Mouse (Mus musculus) MEL (cell line): ENCODE data around the gene Slain1. TPM values are rescaled to one million over a fixed set of nuclear protein-coding genes. Genes with fewer than 3 reads are reported as not detected.
"Not testable (repeated sequence)": the region's sequence is repeated elsewhere in the genome, so short reads cannot be mapped to it uniquely, and the experiment has no call there.

ENCODE experiments used
- DNase-seq: peaks from one replicate; pipeline ENCODE4 v3.0.0; 2011; ENCODE audit warnings: low read depth, low spot score
- H3K27ac ChIP-seq: 2 replicates; pipeline ENCODE4 v1.5.1; 2012; ENCODE audit warnings: low read depth, mild to moderate bottlenecking, control low read depth, low read length, moderate library complexity; ENCODE audit not compliant: control insufficient read depth
- H3K27me3 ChIP-seq, 2 experiments: fragments of 150-350 bp in 1 of 2; sonication (generic) in 1 of 2; 2 replicates each; pipeline ENCODE4 v1.6.1; 2012; ENCODE audit warnings: low read length in 2 of 2, mild to moderate bottlenecking in 2 of 2, improper control_type of control experiment in 1 of 2, moderate library complexity in 1 of 2; ENCODE audit not compliant: insufficient read depth in 2 of 2, control insufficient read depth in 1 of 2
- H3K36me3 ChIP-seq, 2 experiments: 2 replicates each; pipeline ENCODE4 v1.6.1; 2012 to 2014; ENCODE audit warnings: low read length in 2 of 2, improper control_type of control experiment in 1 of 2, inconsistent platforms in 1 of 2, mild to moderate bottlenecking in 1 of 2; ENCODE audit not compliant: insufficient read depth in 2 of 2, control insufficient read depth in 1 of 2
- H3K4me1 ChIP-seq, 2 experiments: fragments of 150-350 bp in 1 of 2; sonication (generic) in 1 of 2; 2 replicates each; pipeline ENCODE4 v1.6.1; 2012; ENCODE audit warnings: low read length in 2 of 2, improper control_type of control experiment in 1 of 2, mild to moderate bottlenecking in 1 of 2; ENCODE audit not compliant: insufficient read depth in 2 of 2, control insufficient read depth in 1 of 2
- H3K4me3 ChIP-seq, 2 experiments: fragments of 150-350 bp in 1 of 2; sonication (generic) in 1 of 2; 2 replicates each; pipeline ENCODE4 v1.5.1; 2012; ENCODE audit warnings: low read depth in 2 of 2, low read length in 2 of 2, mild to moderate bottlenecking in 2 of 2, moderate library complexity in 2 of 2, control low read depth in 1 of 2, improper control_type of control experiment in 1 of 2; ENCODE audit not compliant: control insufficient read depth in 1 of 2, insufficient read depth in 1 of 2
- H3K79me2 ChIP-seq: 2 replicates; pipeline ENCODE4 v1.6.1; 2012; ENCODE audit warnings: mild to moderate bottlenecking, low read length, moderate library complexity; ENCODE audit not compliant: control insufficient read depth, poor library complexity, insufficient read depth
- H3K9ac ChIP-seq: 2 replicates; pipeline ENCODE4 v1.6.1; 2012; ENCODE audit warnings: low read depth, mild to moderate bottlenecking, control low read depth, low read length, moderate library complexity; ENCODE audit not compliant: control insufficient read depth, poor library complexity, severe bottlenecking
- H3K9me3 ChIP-seq: fragments of 150-350 bp; sonication (generic); replicated peaks from 2 replicates; pipeline ENCODE4 v1.6.1; 2012; ENCODE audit warnings: mild to moderate bottlenecking, low read length, improper control_type of control experiment, moderate library complexity; ENCODE audit not compliant: insufficient read depth
- CHD1 ChIP-seq: IDR thresholded peaks from 2 replicates; pipeline ENCODE4 v1.6.1; 2012; ENCODE audit warnings: low read depth, mild to moderate bottlenecking, inconsistent platforms, low read length, improper control_type of control experiment
- CHD2 ChIP-seq: IDR thresholded peaks from 2 replicates; pipeline ENCODE4 v1.6.1; 2011; ENCODE audit warnings: low read length, improper control_type of control experiment
- EP300 ChIP-seq, 2 experiments: IDR thresholded peaks; 2 replicates each; pipeline ENCODE4 v1.6.1; 2011; ENCODE audit warnings: improper control_type of control experiment in 2 of 2, low read length in 2 of 2, low read depth in 1 of 2, mild to moderate bottlenecking in 1 of 2
- HCFC1 ChIP-seq: IDR thresholded peaks from 2 replicates; pipeline ENCODE4 v1.6.1; 2012; ENCODE audit warnings: low read depth, mild to moderate bottlenecking, inconsistent platforms, low read length, improper control_type of control experiment, moderate library complexity
- KAT2A ChIP-seq: conservative IDR thresholded peaks from 2 replicates; pipeline ENCODE4 v1.6.1; 2012; ENCODE audit warnings: low read depth, low read length, improper control_type of control experiment, inconsistent platforms
- MAFK ChIP-seq: IDR thresholded peaks from 2 replicates; pipeline ENCODE4 v1.6.1; 2011; ENCODE audit warnings: low read depth, mild to moderate bottlenecking, low read length, improper control_type of control experiment, borderline replicate concordance
- MAX ChIP-seq: IDR thresholded peaks from 2 replicates; pipeline ENCODE4 v1.6.1; 2011; ENCODE audit warnings: low read length, improper control_type of control experiment
- MAZ ChIP-seq: IDR thresholded peaks from 2 replicates; pipeline ENCODE4 v1.6.1; 2012; ENCODE audit warnings: low read depth, mild to moderate bottlenecking, inconsistent platforms, low read length, improper control_type of control experiment
- MXI1 ChIP-seq: IDR thresholded peaks from 2 replicates; pipeline ENCODE4 v1.6.1; 2011; ENCODE audit warnings: mild to moderate bottlenecking, low read depth, low read length, improper control_type of control experiment
- MYB ChIP-seq: IDR thresholded peaks from 2 replicates; pipeline ENCODE4 v1.6.1; 2011; ENCODE audit warnings: mild to moderate bottlenecking, low read depth, low read length, improper control_type of control experiment
- RCOR1 ChIP-seq: IDR thresholded peaks from 2 replicates; pipeline ENCODE4 v1.6.1; 2012; ENCODE audit warnings: low read depth, mild to moderate bottlenecking, inconsistent platforms, low read length, improper control_type of control experiment
- SIN3A ChIP-seq: IDR thresholded peaks from 2 replicates; pipeline ENCODE4 v1.6.1; 2012; ENCODE audit warnings: low read length, improper control_type of control experiment, inconsistent platforms
- SMC3 ChIP-seq: IDR thresholded peaks from 2 replicates; pipeline ENCODE4 v1.6.1; 2011; ENCODE audit warnings: low read depth, low read length, improper control_type of control experiment
- TBP ChIP-seq: IDR thresholded peaks from 2 replicates; pipeline ENCODE4 v1.8.0; 2011; ENCODE audit warnings: low read depth, low read length, improper control_type of control experiment
- UBTF ChIP-seq: IDR thresholded peaks from 2 replicates; pipeline ENCODE4 v1.6.1; 2012; ENCODE audit warnings: low read depth, mild to moderate bottlenecking, inconsistent platforms, low read length, improper control_type of control experiment, moderate library complexity, borderline replicate concordance; ENCODE audit not compliant: insufficient read depth
- ZKSCAN1 ChIP-seq: IDR thresholded peaks from 2 replicates; pipeline ENCODE4 v1.6.1; 2012; ENCODE audit warnings: low read depth, mild to moderate bottlenecking, inconsistent platforms, low read length, improper control_type of control experiment, moderate library complexity
- ZNF384 ChIP-seq: IDR thresholded peaks from 2 replicates; pipeline ENCODE4 v1.6.1; 2012; ENCODE audit warnings: low read depth, mild to moderate bottlenecking, inconsistent platforms, low read length, improper control_type of control experiment
- polyA plus RNA-seq, 2 experiments: library from polyadenylated mRNA; stranded (reverse) in 1 of 2; unstranded in 1 of 2; fragments of >175 nt in 1 of 2; fragments of >200 nt in 1 of 2; gene quantifications; 2 replicates each; pipeline versions ENCODE4 v1.2.1 to v1.2.4; 2012; ENCODE audit warnings: low replicate concordance in 2 of 2, low read depth in 1 of 2; ENCODE audit not compliant: insufficient read length in 2 of 2, insufficient read depth in 1 of 2, missing spikeins in 1 of 2
- total RNA-seq: library from RNA; depleted of rRNA; stranded (reverse); fragments of 300-350 nt; gene quantifications from 2 replicates; pipeline ENCODE4 v1.2.3, GENCODE M21; 2012

Gene Slain1
- total and polyA plus RNA-seq, 3 experiments, result not detected

DNA sequence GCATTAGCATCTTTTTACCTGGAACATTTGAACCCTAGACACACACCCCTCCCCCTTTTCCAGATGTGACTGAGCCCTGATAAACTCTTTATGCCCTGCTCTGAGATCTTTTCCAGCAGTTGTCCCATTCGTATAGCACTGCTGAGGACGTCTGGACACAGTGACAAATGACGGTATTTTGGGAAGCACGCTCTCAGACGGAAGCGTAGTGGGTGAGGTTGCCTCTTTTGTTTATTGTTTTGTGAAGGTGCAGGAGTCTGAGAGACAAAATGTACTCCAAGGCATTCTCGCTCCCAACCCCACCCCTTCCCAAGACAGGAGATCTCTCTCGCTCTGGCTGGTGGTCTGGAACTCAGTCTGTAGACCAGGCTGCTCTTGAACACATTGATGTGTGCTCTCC lies 92.1 kb downstream of the Slain1 start:
- no peak for TF ChIP-seq RCOR1
- no peaks in the 10 kb centered on the region for H3K79me2 ChIP-seq
- no peak overlapping the region for H3K27ac ChIP-seq
- H3K4me1 ChIP-seq, result no peaks in the 10 kb centered on the region
- no peaks in the 10 kb centered on the region for H3K36me3 ChIP-seq
- H3K9ac ChIP-seq, result no peak overlapping the region
- DNase-seq, result no peak
- H3K27me3 ChIP-seq, result no peaks in the 10 kb centered on the region
- H3K9me3 ChIP-seq, result no peaks in the 10 kb centered on the region
- no peak overlapping the region for H3K4me3 ChIP-seq

DNA sequence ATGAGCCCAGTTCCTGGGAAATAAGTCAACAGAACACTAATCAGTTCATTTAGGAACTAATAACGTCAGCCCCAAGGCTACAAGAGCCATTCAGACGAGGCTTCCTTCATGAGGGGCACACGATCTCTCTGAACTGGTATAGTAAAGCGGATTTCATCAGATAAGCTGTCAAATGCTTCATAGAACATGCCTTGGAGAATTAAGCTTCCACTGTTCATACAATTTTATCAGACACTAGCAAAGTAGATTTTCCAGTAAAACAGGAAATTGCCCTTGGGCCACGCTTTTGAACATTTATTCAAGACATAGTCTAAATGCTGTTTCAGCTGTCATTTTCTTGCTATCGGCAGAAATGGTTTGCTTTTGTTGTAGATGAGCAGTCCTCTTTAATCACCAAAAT lies 97.3 kb downstream of the Slain1 start:
- H3K79me2 ChIP-seq, result no peaks in the 10 kb centered on the region
- H3K36me3 ChIP-seq, result no peaks in the 10 kb centered on the region
- no peak overlapping the region for H3K4me3 ChIP-seq
- no peaks in the 10 kb centered on the region for H3K9me3 ChIP-seq
- no peaks in the 10 kb centered on the region for H3K4me1 ChIP-seq
- TF ChIP-seq EP300 (IDR thresholded peaks at IDR 0.05; ENCODE audit: low read depth in 1 of 2, low read length in 2 of 2) (no peak), HCFC1 (no peak), KAT2A (no peak), MAX (no peak), UBTF (no peak), CHD2 (no peak), CHD1 (no peak), RCOR1 (no peak), MXI1 (no peak), ZKSCAN1 (no peak), SIN3A (no peak), SMC3 (no peak), MAFK (no peak), MAZ (no peak), TBP (no peak), ZNF384 (no peak), MYB (no peak)
- TF ChIP-seq, all 39 proteins: peak for 0
- H3K9ac ChIP-seq, result no peak overlapping the region
- H3K27me3 ChIP-seq, result no peaks in the 10 kb centered on the region
- no peak for DNase-seq
- no peak overlapping the region for H3K27ac ChIP-seq

DNA sequence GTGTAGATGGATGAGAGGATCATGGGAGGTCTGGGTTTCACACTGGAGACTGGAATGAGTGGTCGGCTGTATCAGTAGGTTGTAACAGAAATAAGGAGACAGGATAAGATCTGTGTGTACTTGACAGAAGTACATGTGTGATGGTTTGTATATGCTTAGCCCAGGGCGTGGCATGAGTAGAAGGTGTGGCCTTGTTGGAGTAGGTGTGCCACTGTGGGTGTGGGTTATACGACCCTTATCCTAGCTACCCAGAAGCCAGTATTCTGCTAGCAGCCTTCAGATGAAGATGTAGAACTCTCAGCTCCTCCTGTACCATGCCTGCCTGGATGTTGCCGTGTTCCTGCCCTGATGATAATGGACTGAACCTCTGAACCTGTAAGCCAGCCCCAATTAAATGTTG lies 100.6 kb downstream of the Slain1 start:
- H3K36me3 ChIP-seq, H3K27me3 ChIP-seq, DNase-seq, H3K4me3 ChIP-seq, H3K9me3 ChIP-seq, H3K27ac ChIP-seq, H3K79me2 ChIP-seq, H3K4me1 ChIP-seq, H3K9ac ChIP-seq: not testable (repeated sequence)
